Mouse (Mus musculus) neural tube, postnatal 0 days (tissue): ENCODE results near the gene A430078G23Rik. TPM values are rescaled to one million over a fixed set of nuclear protein-coding genes. Genes with fewer than 3 reads are reported as not detected.

Source experiments
- polyA plus RNA-seq: library from polyadenylated mRNA; unstranded; fragments of >200 nt; fragmentation: Nextera tagmentation; extraction: Ambion mirVana; gene quantifications from 2 replicates; pipeline ENCODE4 v1.2.1, GENCODE M21; 2015

Gene A430078G23Rik
- 0.17 TPM in 1 of 2 replicates, not detected in the other for polyA plus RNA-seq

GRCm38 (mm10) chr8:3353189-3353810 lies at the start of gene A430078G23Rik:
Gene A430078G23Rik, plus strand, starts transcription at chr8:3353415.

GRCm38 (mm10) chr8:3392771-3393710 lies 39.8 kb downstream of the A430078G23Rik start, which contains the start of gene Arhgef18:
Gene Arhgef18, plus strand, starts transcription at chr8:3393006.

Other genes starting within 250 kb of the A430078G23Rik start
- gene Insr, start 73.8 kb upstream of the A430078G23Rik start, polyA plus RNA-seq = 34.6 and 40.9 TPM in 2 replicates
- 6.7 and 8.3 TPM in 2 replicates for gene Arhgef18, start 39.6 kb downstream of the A430078G23Rik start, polyA plus RNA-seq
- 2.4 and 3.3 TPM in 2 replicates for gene Pex11g, start 114.3 kb downstream of the A430078G23Rik start, polyA plus RNA-seq
- gene Tex45, start 117.4 kb downstream of the A430078G23Rik start, polyA plus RNA-seq = 0.67 and 1.0 TPM in 2 replicates
- gene Zfp358, start 139.7 kb downstream of the A430078G23Rik start, polyA plus RNA-seq = 44.1 and 45.6 TPM in 2 replicates
- gene Mcoln1, start 147.0 kb downstream of the A430078G23Rik start, polyA plus RNA-seq = 81.0 and 92.5 TPM in 2 replicates
- gene Pnpla6, start 162.0 kb downstream of the A430078G23Rik start, polyA plus RNA-seq = 40.4 and 43.1 TPM in 2 replicates
- 0.53 TPM in 1 of 2 replicates, not detected in the other for gene C330021F23Rik, start 214.6 kb downstream of the A430078G23Rik start, polyA plus RNA-seq
- 36.5 and 42.6 TPM in 2 replicates for gene Camsap3, start 233.9 kb downstream of the A430078G23Rik start, polyA plus RNA-seq